Mouse (Mus musculus) myocyte (in vitro differentiated cells): ENCODE data around the gene Apom.

ENCODE experiments used
- CEBPB ChIP-seq: IDR thresholded peaks from 2 replicates; pipeline ENCODE4 v1.6.1; 2011; ENCODE audit warnings: mild to moderate bottlenecking, moderate library complexity; ENCODE audit not compliant: poor library complexity, insufficient read depth, severe bottlenecking
- E2F4 ChIP-seq: IDR thresholded peaks from one replicate; pipeline ENCODE4 v1.6.1; 2011; ENCODE audit warnings: mild to moderate bottlenecking, control low read depth, moderate library complexity; ENCODE audit not compliant: insufficient read depth
- MYOG ChIP-seq, 3 experiments: IDR thresholded peaks; one replicate each; pipeline ENCODE4 v1.6.1; 2011; ENCODE audit warnings: control low read depth in 2 of 3, low read depth in 2 of 3, mild to moderate bottlenecking in 2 of 3; ENCODE audit not compliant: insufficient read length in 2 of 3, control insufficient read depth in 1 of 3, insufficient read depth in 1 of 3
- POLR2A ChIP-seq: IDR thresholded peaks from one replicate; pipeline ENCODE4 v1.6.1; 2011; ENCODE audit warnings: low read depth, mild to moderate bottlenecking, control low read depth, moderate library complexity; ENCODE audit not compliant: insufficient read length
- POLR2AphosphoS2 ChIP-seq: IDR thresholded peaks from one replicate; pipeline ENCODE4 v1.6.1; 2011; ENCODE audit warnings: low read depth, control low read depth; ENCODE audit not compliant: insufficient read length
- REST ChIP-seq: IDR thresholded peaks from one replicate; pipeline ENCODE4 v1.6.1; 2011; ENCODE audit warnings: mild to moderate bottlenecking, control low read depth, moderate library complexity; ENCODE audit not compliant: insufficient read depth, insufficient read length
- TCF12 ChIP-seq: IDR thresholded peaks from one replicate; pipeline ENCODE4 v1.6.1; 2011; ENCODE audit warnings: mild to moderate bottlenecking, control low read depth; ENCODE audit not compliant: poor library complexity, insufficient read depth, severe bottlenecking
- TCF3 ChIP-seq: IDR thresholded peaks from one replicate; pipeline ENCODE4 v1.6.1; 2011; ENCODE audit warnings: low read depth, control low read depth; ENCODE audit not compliant: insufficient read length
- USF1 ChIP-seq: IDR thresholded peaks from one replicate; pipeline ENCODE4 v1.6.1; 2011; ENCODE audit warnings: low read depth, mild to moderate bottlenecking, control low read depth, moderate library complexity

- TF ChIP-seq TCF3 (no peak), POLR2A (no peak), CEBPB (no peak), USF1 (no peak), E2F4 (no peak), POLR2AphosphoS2 (peak; percentile 13), TCF12 (no peak), REST (no peak), MYOG (IDR thresholded peaks at IDR 0.05; ENCODE audit: control insufficient read depth in 1 of 3, insufficient read depth in 1 of 3, insufficient read length in 2 of 3, low read depth in 2 of 3) (no peak)
These were observed 15.5 kb upstream of the Apom start for GRCm38 (mm10) chr17:35147348-35147747.
